Mouse (Mus musculus) cerebellum, postnatal 4 days (tissue): ENCODE data around the gene Gjc1.

ENCODE experiments used
- DNase-seq, 2 experiments: peaks; one replicate each; pipeline ENCODE4 v3.0.0; 2022; ENCODE audit warnings: low spot score in 2 of 2, mixed read lengths in 1 of 2

Gjc1 gene

DNA sequence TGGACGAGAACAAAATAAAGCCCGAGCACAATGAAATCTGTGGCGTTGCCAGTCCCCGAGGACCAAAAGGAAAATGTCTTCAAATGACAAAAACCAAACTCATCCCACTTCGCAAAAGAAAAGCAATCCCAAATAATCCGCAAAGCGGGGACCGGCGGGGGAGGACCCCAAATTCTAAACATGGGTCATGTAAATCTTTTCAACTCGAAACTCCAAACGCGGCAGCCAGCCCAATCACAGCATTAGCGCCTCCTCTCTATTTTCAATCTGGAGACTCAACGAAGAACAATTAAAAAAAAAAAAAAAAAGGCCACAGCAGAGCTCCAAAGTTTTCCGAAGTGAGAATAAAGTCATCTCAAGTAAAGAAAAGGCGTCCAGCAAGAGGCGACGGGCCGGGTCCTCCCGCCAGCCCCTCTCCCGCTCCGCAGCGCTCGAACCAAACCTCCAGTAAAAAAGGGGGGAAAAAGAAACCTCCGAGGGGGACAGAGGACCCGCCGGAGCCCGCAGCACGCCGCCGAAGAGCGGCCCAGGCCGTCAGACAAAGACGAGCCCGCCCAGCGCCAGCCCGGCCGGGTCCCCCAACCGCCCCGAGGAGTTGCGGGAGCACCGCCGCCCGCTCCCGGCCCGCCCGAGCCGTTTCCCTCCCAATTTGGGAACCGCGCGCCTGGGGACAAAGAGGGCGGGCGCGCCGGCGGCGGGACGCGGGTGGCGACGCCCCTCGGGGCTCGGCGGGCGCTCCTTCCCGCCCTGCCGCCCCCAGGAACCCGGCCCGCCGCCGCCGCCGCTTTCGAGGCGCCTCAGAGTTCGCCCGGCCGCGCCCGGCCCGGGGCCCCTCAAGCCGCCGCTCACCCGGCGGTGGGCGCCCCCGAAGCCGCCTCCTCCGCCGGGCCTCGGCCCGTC, 1.1 kb downstream of the Gjc1 start:
- peak in 1 of 2 experiments; percentile 45 for DNase-seq

DNA sequence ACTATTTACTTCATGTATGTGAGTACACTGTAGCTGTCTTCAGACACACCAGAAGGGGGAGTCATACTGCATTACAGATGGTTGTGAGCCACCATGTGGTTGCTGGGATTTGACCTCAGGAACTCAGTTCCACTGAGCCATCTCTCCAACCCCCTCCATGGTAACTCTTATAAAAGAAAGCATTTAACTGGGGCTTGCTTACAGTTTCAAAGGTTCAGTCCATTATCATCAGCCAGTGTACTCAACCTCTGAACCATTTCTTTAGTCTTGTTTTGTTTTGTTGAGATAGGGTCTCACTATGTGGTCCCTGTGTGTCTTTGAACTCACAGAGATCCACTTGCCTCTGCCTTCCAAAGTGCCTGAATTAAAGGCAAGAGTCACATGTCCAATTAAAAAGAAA, 4.6 kb downstream of the Gjc1 start:
- no peak for DNase-seq

DNA sequence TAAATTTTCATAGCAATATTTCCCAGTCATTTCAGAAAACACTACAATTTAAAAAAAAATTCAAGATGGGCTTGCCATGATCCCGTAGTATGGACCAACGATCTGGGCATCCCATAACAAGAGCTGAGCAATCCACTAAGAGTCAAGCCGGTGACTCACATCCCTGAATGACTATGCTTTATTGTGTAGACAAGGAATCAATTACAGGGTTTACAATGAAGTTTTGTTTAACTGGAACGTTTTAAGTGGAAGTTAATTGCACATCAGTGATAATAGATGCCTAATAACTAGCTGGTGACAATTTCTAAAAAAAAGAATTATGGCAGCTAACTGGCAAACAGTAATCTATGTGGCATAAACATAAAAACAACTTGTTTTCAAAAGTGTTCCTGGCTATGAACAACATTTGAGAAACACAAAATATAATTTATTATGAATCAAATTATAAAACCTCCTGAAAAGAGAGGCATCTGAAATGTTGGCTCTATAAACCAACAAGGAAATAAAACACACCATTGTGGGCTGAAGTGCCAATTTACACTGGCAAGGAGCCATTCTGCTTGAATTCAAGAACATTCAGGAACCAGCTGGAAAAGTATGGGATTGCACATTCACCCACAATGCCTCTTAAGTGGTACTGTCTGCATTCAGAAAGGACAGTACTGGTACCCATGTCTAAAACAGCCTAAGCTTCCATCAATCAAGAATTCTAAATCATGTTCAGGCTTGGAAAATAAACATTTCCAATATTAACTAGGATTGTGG, 8.6 kb downstream of the Gjc1 start:
- no peak for DNase-seq

DNA sequence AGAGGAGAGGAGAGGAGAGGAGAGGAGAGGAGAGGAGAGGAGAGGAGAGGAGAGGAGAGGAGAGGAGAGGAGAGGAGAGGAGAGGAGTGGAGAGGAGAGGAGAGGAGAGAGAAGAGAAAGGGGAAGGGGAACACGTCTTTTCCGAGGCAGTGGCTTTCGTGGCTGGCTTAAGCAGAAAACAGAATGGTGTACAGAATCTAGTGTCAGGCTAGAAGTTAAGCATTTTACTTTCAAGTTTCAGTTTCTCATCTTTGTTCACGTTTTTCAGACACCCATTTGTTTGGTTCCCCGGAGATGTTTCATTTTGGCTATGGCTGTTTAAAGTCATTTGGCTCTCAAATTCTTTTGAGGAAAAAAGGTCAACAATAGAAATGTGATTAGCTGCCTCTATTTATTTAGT, 11.3 kb downstream of the Gjc1 start:
- no peak for DNase-seq

DNA sequence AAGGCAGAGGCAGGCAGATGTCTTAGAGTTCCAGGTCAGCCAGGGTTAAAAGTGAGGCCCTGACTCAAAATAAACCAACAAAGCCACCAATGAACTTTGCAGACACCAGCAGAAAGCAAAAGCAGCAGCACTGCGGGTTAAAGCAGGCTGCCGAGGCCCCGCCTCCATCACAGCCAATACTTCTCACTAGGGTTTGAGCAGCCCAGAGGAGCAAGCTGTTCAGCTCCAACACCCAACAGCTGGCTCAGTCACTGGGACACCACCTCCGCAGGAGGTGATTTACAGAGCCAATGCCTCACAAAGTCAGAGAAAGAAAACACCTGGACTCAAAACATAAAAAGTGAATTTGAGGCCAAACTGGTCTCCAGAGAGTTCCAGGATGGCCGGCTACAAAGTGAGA, 16.0 kb downstream of the Gjc1 start:
- DNase-seq = no peak

DNA sequence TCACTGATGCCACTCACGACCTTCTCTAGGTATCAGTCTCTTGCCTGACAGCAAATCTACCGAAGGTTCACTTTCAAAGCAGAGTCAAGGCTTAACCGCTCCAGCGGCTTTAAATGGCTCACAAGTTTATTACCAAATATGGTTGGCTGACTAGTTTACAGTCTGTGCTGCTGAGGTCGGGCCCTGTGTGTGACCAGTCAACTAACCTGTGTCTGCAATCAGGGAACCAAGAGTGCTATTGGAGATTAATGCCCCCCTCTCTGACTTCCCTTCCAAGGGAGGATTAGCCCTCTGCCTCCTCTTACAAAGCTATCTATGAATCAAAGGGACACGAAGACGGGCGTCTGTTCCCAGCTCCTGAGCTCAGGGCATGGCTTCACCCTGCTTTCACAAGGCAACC, 25.3 kb downstream of the Gjc1 start:
- DNase-seq = no peak

DNA sequence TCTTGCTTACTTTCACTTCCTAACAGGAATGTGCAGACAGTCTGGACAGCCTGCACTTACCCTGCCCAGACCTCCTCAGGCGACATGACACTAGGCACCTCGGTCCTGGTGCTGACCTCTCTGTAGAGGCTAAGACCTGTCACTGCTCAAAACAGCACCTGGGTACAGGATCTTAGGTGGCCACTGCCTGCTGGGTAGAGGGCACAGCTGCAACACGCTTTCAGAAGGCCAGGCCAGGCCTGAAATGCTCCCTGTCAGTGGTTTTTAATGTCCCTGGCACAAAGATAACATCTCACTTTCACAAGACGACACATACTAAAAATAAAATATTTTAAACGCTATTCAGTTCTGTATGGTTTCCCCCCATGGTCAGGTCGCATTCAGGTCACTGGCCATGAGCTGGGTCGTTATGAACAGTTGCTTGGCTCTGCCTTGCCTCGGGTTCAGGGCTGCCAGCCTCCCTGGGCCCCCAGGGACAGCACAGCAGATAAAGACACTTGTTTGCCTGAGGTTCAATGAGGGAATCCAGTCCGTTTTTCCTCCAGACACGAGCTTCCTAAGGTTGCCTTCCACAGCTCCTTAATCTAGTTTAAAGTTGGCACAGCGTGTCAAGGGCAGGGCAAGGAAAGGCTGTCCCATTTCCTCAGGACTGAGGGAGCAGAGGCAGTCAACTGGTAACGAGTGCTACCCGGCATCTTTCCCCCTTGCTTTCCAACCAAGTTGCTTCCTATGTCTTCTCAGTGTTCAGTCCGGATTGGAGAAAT, 27.6 kb downstream of the Gjc1 start:
- DNase-seq = no peak

DNA sequence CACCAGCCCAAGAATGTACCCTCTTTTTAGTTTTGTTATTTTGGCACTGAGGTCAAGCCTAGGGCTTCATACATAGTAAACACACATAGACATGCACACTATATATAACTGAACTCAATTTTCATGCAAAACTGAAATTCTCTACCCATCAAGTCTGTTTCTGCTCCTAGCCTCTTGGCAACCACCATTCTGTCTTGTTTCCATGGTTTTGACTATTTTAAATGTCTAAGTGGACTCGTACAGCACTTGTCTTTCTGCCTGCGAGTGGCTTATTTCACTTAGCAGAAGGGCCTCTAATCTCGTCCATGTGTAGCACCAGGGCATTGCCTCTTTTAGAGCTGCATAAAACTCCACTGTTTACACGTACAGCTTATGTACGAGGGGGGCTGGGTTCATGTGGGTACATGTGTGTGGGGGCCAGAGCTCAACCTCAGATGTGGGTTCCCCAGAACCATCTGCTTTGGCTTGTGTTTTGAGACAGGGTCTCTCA, 31.8 kb downstream of the Gjc1 start:
- no peak for DNase-seq

DNA sequence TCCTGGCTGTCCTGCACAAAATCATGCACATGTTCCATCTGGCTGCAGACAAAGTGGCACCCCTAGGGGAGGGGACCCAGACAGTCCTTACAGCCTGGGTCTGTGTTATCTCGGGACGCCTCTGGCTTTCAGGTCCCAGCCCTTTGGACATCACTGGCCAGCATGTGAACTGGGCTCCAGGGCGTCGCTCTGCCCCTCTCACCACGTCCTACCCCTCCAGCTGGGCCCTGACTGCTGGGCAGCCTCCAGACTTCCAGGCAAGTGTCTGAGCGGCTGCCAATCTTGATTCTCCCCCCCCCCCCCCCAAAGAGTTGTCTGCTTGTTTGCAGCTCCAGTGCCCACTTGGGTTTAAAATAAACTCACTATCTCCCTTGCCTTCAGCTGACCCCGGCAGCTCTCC, 36.1 kb downstream of the Gjc1 start:
- no peak for DNase-seq

DNA sequence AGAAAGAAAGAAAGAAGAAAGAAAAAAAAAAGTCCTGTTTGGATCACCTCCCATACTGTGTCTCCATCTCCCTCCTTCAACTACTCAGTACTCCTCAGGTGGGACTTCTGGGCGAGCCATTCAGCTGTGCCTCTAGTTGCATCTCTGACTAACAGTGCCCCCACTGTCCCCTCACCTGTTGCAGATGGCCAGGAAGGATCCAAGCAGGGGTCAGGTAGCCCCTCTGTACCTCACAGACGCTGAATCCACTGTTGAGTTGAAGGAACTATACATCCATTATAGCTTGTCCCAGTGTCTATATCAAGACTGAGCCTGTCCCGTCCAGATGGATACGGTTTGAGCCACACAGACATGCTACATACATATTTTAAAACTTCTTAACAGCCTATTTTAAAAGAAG, 38.0 kb downstream of the Gjc1 start:
- no peak for DNase-seq

DNA sequence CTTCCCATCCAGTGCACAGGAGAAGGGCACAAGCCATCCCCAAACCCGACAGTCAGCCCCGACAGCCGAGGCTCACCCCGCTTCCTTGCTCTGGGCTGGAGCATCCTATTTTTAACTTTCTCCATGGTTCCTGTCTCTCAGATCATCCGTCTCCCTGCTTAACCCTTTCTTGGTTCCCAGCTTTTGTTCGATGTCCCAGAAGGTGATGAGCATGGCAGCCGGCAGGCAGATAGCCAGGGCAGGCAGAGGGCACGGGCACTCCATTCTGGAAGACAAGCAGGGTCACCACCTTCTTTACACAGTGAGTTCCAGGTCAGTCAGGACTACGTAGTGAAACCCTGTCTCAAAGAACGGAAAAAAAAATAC, 38.5 kb downstream of the Gjc1 start:
- DNase-seq = no peak

DNA sequence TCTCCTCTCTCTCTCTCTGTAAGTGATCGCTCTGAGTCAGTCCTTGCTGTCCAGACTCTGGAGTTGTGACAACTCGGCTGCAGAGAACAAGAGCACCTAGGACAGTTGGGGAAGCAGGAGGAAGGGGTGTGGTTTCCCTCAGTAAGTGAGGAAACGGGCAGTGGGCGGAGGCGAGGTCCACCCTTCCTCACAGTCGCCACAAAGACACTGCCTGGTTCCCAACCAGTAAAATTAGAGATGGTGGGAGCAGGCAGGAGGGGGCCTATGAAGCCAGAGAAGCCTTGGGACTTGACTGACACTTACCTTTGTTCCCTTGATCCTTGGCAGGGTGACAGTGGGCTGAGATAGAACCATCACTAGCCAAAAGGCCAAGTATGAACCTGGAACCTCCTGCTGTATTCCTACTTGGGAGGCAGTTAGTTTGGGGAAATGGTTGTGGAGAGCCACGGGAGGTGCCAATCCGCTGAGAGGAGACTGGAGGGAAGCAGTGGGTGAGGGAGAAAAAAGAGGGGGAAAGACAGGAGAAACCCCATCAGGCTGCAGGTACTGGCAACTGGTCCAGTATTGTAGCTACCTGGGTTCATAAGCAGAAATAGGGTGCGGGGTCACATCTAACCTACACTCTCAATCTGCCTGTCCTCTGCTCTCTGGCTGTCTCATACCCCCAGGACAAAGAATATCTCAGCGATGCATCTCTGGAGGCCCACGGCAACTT, 39.1 kb downstream of the Gjc1 start:
- DNase-seq = no peak

DNA sequence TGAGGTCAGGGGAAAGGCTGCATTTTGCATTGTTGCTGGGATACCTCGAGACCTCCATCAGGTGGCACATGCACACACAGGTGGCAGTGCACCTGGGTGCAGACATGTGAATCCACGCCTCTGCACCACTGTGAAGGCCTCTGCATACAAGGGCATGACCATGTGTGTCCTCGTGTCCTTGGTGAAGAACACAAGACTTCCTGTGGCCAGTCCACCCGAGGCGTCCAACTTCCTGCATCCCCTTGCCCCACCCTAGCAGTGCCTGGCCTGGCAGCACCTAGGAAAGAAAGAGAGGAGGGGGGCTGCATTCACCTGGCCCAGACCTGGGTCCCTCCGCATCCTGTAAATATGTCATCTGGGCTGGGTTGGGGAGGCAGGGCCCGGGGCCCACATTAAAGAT, 39.7 kb downstream of the Gjc1 start:
- DNase-seq = no peak

DNA sequence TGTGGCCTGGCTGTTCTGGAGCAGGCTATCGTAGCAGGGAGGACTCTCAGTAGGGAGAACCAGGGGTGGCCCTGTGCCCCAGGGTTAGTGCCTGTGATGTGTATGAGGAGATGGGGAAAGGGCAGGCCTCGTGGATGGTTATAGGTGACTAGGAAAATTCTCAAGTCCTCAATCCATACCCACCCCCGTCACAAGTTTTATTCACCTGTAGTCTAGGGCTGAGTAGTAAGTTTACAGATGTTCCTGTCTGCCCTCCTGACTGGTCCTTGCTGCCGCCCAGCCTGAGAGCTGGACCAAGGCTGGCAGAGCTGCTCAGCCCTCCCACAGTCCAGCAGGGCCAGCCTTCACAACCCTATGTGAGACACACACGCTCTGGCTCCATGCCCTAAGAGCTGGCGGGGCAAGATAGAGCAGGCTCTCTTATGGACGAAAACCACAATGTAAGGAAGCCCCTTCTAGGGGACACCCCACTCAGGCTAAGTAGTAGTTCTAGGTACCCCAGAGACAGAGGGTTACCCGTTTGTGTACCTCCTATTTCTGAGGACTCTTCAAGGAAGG, 40.3 kb downstream of the Gjc1 start:
- DNase-seq = peak; percentile 20 to 51

DNA sequence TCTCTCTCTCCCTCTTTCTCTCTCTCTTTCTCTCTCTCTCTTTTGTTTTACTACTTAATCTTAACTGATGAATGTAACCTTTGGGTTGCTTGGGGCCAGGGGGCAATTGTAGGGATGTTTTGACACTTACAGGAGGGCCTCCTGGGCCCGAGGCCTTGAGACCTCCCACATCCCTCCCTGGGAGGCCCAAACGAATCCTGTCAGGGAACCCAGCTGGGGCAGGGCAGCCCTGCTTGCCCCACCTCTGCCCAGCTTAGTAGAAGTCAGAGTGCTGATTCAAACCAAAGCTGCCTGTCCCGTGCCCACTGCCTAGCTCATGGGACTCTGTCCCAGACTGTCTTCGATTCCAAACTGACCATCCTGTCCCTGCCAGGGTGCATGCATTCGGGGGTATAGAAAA, 40.9 kb downstream of the Gjc1 start:
- DNase-seq = no peak

DNA sequence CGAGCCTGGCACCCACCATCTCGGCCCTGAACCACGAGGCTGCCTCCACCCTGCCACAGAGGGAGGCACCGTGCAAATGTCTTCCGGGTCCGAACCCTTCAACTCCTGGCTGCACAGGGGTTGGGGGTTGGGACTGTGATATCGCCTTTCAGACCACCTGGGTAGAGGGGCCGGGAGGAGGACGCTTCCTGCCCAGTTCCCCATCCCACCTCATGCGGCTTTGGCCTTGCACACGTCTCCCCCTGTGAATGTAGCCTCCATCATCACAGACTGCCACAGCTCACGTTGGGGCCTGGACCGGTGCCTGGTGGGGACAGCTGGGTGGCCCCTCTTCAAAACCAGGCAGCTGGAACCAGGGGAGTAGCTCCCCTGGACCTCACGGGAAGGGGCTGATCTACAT, 41.3 kb downstream of the Gjc1 start:
- DNase-seq = peak in 1 of 2 experiments; percentile 24

DNA sequence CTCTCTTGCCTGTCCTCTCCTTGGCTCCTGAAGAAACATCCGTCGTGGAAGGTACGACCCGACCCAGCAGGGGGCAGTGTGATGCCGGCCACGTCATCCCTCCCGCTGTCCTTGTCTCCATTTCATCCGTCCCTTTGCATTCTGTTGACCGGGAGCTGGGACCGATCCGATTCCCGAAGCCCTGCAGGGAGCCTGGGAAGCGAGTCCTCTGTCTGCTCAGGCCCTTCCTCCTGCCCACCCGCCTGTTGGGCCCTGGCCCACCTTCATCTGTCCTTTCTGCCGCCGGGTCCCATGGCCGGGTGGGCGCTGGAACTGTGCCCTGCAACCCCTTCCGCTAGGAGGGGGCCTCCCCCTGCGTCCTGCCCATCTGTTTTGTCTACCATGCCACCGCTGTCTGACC, 41.9 kb downstream of the Gjc1 start:
- DNase-seq = peak; percentile 61 to 77

DNA sequence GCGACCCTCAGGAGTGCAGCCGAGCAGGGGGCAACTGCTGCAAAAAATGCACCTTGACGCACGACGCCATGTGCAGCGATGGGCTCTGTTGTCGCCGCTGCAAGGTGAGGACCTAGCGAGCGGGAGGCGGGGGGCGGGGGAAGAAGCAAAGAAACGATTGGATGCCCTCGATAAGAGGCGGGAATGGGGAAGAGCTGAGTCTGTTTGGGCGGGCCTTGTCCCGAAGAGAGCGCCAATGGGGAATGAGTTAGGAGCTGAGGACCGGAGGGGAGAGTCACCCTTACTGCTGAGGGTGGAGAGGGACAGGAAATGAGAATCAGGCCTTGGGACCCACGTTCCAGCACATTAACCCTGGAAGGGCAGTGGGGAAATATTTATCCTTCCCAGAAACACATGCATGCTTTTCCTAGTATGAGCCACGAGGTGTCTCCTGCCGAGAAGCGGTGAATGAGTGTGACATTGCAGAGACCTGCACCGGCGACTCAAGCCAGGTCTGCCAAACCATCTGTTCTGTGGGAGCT, 44.8 kb downstream of the Gjc1 start:
- peak; percentile 68 to 82 for DNase-seq

DNA sequence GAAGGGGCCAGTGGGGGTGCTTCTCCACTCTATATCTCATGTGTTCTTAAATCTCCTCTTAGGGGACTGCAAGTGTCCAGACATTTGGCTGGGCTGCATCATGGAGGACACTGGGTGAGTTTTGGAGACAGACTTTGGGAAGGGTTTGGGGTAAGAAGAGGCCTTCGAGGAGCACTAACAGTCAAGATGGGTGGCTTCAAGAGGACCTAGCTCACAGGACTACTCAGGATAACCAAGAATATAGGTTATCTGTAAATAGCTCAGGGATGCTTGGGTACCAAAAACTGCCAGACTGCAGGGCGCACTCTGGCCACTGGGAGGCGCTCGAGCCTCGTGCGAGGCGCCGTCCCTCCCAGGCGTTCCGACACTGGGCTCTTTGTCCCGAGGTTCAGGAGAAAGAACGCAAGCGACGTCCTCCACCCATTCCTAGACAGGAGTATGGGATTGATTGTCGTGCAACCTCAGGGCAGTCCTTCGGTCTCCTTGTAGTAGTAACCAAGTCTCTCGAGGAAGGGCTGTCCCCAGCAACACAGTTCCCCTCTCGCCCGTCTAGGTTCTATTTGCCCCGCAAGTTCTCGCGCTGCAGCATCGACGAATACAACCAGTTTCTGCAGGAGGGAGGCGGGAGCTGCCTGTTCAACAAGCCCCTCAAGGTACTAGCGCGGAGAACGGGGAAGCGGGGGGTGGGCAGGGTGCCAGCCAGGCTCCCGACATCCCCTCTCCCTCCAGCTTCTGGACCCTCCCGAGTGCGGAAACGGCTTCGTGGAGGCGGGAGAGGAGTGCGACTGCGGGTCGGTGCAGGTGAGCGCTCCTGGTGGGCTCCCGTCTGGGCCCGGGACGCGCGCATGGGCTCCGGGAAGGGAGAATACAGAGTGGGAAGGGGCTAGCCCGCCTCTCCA, 45.5 kb downstream of the Gjc1 start:
- peak; percentile 89 to 97 for DNase-seq
